Mouse (Mus musculus) small intestine, adult 2 months (tissue): ENCODE measurements around the gene Rdh1. TPM values are rescaled to one million over a fixed set of nuclear protein-coding genes. Genes with fewer than 3 reads are reported as not detected.
"Not testable (repeated sequence)": the region's sequence is repeated elsewhere in the genome, so short reads cannot be mapped to it uniquely, and the experiment has no call there.

Experiments
- H3K27ac ChIP-seq: fragments of 200-500 bp; 2 replicates; pipeline ENCODE4 v1.5.1; 2012; ENCODE audit warnings: low read depth, low read length, control low read depth, inconsistent platforms; ENCODE audit not compliant: insufficient read depth
- H3K27me3 ChIP-seq: fragments of 200-500 bp; 2 replicates; pipeline ENCODE4 v1.6.1; 2012; ENCODE audit warnings: mild to moderate bottlenecking, moderate library complexity, low read length, inconsistent platforms; ENCODE audit not compliant: control insufficient read depth, insufficient read depth
- H3K36me3 ChIP-seq: fragments of 200-500 bp; 2 replicates; pipeline ENCODE4 v1.6.1; 2012; ENCODE audit warnings: mild to moderate bottlenecking, low read length, control low read depth, inconsistent platforms; ENCODE audit not compliant: control insufficient read depth, insufficient read depth
- H3K4me1 ChIP-seq: fragments of 200-500 bp; 2 replicates; pipeline ENCODE4 v1.6.1; 2012; ENCODE audit warnings: low read length, inconsistent platforms, mixed read lengths; ENCODE audit not compliant: control insufficient read depth, insufficient read depth, insufficient read length
- H3K4me3 ChIP-seq: fragments of 200-500 bp; 2 replicates; pipeline ENCODE4 v1.5.1; 2012; ENCODE audit warnings: low read depth, mild to moderate bottlenecking, control low read depth, inconsistent platforms, low read length, moderate library complexity
- CTCF ChIP-seq: fragments of 200-500 bp; IDR thresholded peaks from 2 replicates; pipeline ENCODE4 v1.5.1; 2012; ENCODE audit warnings: low read depth, mild to moderate bottlenecking, control low read depth, inconsistent platforms, low read length, moderate library complexity, mixed read lengths; ENCODE audit not compliant: insufficient replicate concordance, insufficient read length; ENCODE audit errors: extremely low read depth
- POLR2A ChIP-seq: fragments of 200-500 bp; IDR thresholded peaks from 2 replicates; pipeline ENCODE4 v1.6.1; 2012; ENCODE audit warnings: low read depth, mild to moderate bottlenecking, control low read depth, inconsistent platforms, low read length, moderate library complexity
- WGBS: fragments of 180-500 bp; shearing (Covaris S2); methylation state at CpG from one replicate; pipeline ENCODE4 v1.1.7; 2018; 5-methylcytosine and 5-hydroxymethylcytosine counted together
- polyA plus RNA-seq: library from polyadenylated mRNA; depleted of rRNA; stranded (reverse); fragments of >200 nt; gene quantifications from 2 replicates; pipeline ENCODE4 v1.2.3, GENCODE M21; 2012

The Rdh1 gene
- polyA plus RNA-seq, 1 experiment = not detected

GRCm38 (mm10) chr10:127748847-127749612 is 10.5 kb upstream of the Rdh1 start:
- WGBS = 28% methylated on average over 8 of the region's 8 CpGs
- Histone ChIP-seq H3K27me3 (no peaks in the 10 kb centered on the region), H3K36me3 (peaks cover 36% of the 10 kb centered on the region), H3K4me1 (peaks cover 2% of the 10 kb centered on the region; the same call in 1 of the 2 replicates), H3K27ac (no peak overlapping the region), H3K4me3 (no peak overlapping the region)
- TF ChIP-seq POLR2A (no peak), CTCF (no peak)

- WGBS = 85% methylated on average over 24 of the region's 24 CpGs
- H3K4me3 ChIP-seq = peak overlapping the region; percentile 6
- H3K36me3 ChIP-seq = peaks cover 26% of the 10 kb centered on the region
- H3K27me3 ChIP-seq = no peaks in the 10 kb centered on the region
- peaks cover 7% of the 10 kb centered on the region; the same call in 1 of the 2 replicates for H3K4me1 ChIP-seq
- TF ChIP-seq POLR2A = no peak
- no peak for TF ChIP-seq CTCF
- no peak overlapping the region for H3K27ac ChIP-seq
These were observed 9.3 kb upstream of the Rdh1 start for GRCm38 (mm10) chr10:127750136-127750777.

GRCm38 (mm10) chr10:127751548-127751947 is 8.0 kb upstream of the Rdh1 start, which contains the start of gene Gpr182:
Gpr182 (minus strand) TSS chr10:127751732.
- WGBS = 65% methylated on average over 8 of the region's 8 CpGs
- no peak within 1 kb of the TSS for H3K27ac ChIP-seq

GRCm38 (mm10) chr10:127754566-127755166 is 4.9 kb upstream of the Rdh1 start:
- TF ChIP-seq CTCF (no peak), POLR2A (no peak)
- H3K27me3 ChIP-seq = no peaks in the 10 kb centered on the region
- 16% methylated on average over 6 of the region's 6 CpGs for WGBS
- H3K36me3 ChIP-seq = no peaks in the 10 kb centered on the region
- peaks cover 24% of the 10 kb centered on the region for H3K4me1 ChIP-seq
- H3K27ac ChIP-seq = peak overlapping the region; percentile 56; the same call in 1 of the 2 replicates
- H3K4me3 ChIP-seq = no peak overlapping the region

More at GRCm38 (mm10) chr10:127751548-127751947, 8.0 kb upstream of the Rdh1 start, which contains the start of gene Gpr182:
- H3K4me1 ChIP-seq = peaks cover 13% of the 10 kb centered on the region
- H3K27me3 ChIP-seq = no peaks in the 10 kb centered on the region
- TF ChIP-seq POLR2A (no peak), CTCF (no peak)
- H3K4me3 ChIP-seq = peak within 1 kb of the TSS; percentile 1; the same call in 1 of the 2 replicates
- H3K36me3 ChIP-seq = peaks cover 15% of the 10 kb centered on the region

GRCm38 (mm10) chr10:127755246-127755645 is 4.3 kb upstream of the Rdh1 start:
- Histone ChIP-seq H3K27ac (peak overlapping the region; percentile 56; the same call in 1 of the 2 replicates), H3K4me3 (no peak overlapping the region), H3K4me1 (peaks cover 25% of the 10 kb centered on the region), H3K27me3 (no peaks in the 10 kb centered on the region), H3K36me3 (no peaks in the 10 kb centered on the region)
- TF ChIP-seq POLR2A (no peak), CTCF (no peak)
- WGBS = 18% methylated on average over 3 of the region's 3 CpGs

- Histone ChIP-seq H3K4me1 (peaks cover 25% of the 10 kb centered on the region), H3K4me3 (peak overlapping the region; percentile 22), H3K27ac (peak overlapping the region; percentile 8; the same call in 1 of the 2 replicates), H3K36me3 (no peaks in the 10 kb centered on the region), H3K27me3 (no peaks in the 10 kb centered on the region)
- WGBS = 30% methylated on average over 18 of the region's 18 CpGs
- TF ChIP-seq POLR2A = no peak
- no peak for TF ChIP-seq CTCF
These were observed 3.6 kb upstream of the Rdh1 start for GRCm38 (mm10) chr10:127755770-127756468.

- H3K4me3 ChIP-seq, H3K27me3 ChIP-seq, H3K36me3 ChIP-seq, H3K27ac ChIP-seq: not testable (repeated sequence)
- WGBS = 90% methylated on average over 10 of the region's 10 CpGs
- H3K4me1 ChIP-seq = peaks cover 18% of the 10 kb centered on the region; the same call in 1 of the 2 replicates
These were observed 3.4 kb downstream of the Rdh1 start for GRCm38 (mm10) chr10:127762926-127763325.
